Comparison of ENCODE assay signal across 13 mouse cellular contexts in the genomic region with DNA sequence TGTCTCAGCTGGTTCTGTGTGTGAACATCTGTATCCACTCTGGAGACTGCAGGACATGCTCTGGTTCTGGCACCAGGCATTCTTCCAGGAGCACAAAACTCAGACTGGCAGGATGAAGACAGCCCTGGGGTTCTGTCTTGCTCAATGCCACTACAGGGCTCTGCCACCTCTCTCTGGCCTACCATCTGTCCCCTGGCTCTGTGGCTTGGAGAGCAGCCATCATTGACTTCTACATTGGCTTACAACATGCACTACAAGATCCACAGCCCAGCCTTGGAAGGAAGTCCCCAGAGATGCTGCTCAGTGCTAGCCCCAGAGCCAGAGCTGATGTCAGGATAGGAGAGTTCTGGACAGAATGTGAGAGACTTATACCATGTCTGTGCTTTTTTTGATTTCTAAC.
A peak's percentile ranks its signal among the peaks of the same experiment; 100 is the strongest.
DNase-seq lines count a peak whose midpoint lies in the region; ATAC-seq and TF ChIP-seq lines count a peak whose summit lies in the region.
"Had no signal": no experiment of that assay in that cellular context is flagged by ENCODE, and none has a peak within 500 bp of the region (broad histone marks: within the 10 kb centered on the region; RNA-seq: fewer than 3 reads in every experiment).

No protein-coding gene starts in this region.

- peak; percentile 82 for ATAC-seq in megakaryocyte progenitor cell, adult 5-6 weeks (replicated peaks; ENCODE audit: poor library complexity)
- ATAC-seq in midbrain, embryonic 16.5 days: no peak
- no peak for ATAC-seq in CD4-positive, CD25-positive, alpha-beta regulatory T cell, adult 4 months
- ATAC-seq: liver, postnatal 0 days had no signal

- H3K4me2 ChIP-seq in midbrain, embryonic 16.5 days (ENCODE audit: low read length): no peak overlapping the region

- no peak overlapping the region for H3K27ac ChIP-seq in kidney, adult 2 months (ENCODE audit: insufficient read depth, low read depth, low read length)
- no peak overlapping the region for H3K27ac ChIP-seq in midbrain, embryonic 16.5 days (ENCODE audit: low read length)
- H3K27ac ChIP-seq: hindbrain, embryonic 10.5 days had no signal

- H3K9me3 ChIP-seq in midbrain, embryonic 16.5 days (replicated peaks; ENCODE audit: control insufficient read depth, low read length, poor library complexity, severe bottlenecking): no peaks in the 10 kb centered on the region

- H3K27me3 ChIP-seq in kidney, adult 2 months (replicated peaks; ENCODE audit: control insufficient read depth, insufficient read depth, low read length): no peaks in the 10 kb centered on the region
- no peaks in the 10 kb centered on the region for H3K27me3 ChIP-seq in midbrain, embryonic 16.5 days (ENCODE audit: control insufficient read depth, insufficient read depth, low read depth, low read length)

- peaks cover 4% of the 10 kb centered on the region; the same call in 1 of the 2 replicates for H3K4me1 ChIP-seq in kidney, adult 2 months (ENCODE audit: control insufficient read depth, insufficient read depth, low read length)
- no peaks in the 10 kb centered on the region for H3K4me1 ChIP-seq in midbrain, embryonic 16.5 days (ENCODE audit: control insufficient read depth, insufficient read depth, low read length)

- H3K4me3 ChIP-seq in kidney, adult 2 months (ENCODE audit: insufficient read depth, low read depth, low read length): no peak overlapping the region
- no peak overlapping the region for H3K4me3 ChIP-seq in midbrain, embryonic 16.5 days (ENCODE audit: low read depth, low read length)
- H3K4me3 ChIP-seq: hindbrain, embryonic 10.5 days had no signal

- DNase-seq in kidney, adult 2 months: peak; percentile 10
- DNase-seq in kidney, postnatal 25 days: no peak
- DNase-seq in cerebellum, adult 11 months: peak; percentile 70
- peak; percentile 59 for DNase-seq in fat pad, adult 2 months (ENCODE audit: extremely low read depth, low read depth, low spot score)
- no peak for DNase-seq in frontal cortex, postnatal 36 days (ENCODE audit: low spot score in 2 of 2)
- DNase-seq: kidney, adult 18-20 months; liver, postnatal 0 days; right cerebral cortex, adult 18-20 months; thymus, adult 18-20 months had no signal

- no peaks in the 10 kb centered on the region for H3K36me3 ChIP-seq in kidney, adult 2 months (ENCODE audit: control insufficient read depth, insufficient read depth, low read length)
- H3K36me3 ChIP-seq in midbrain, embryonic 16.5 days (ENCODE audit: control insufficient read depth, insufficient read depth, low read length): no peaks in the 10 kb centered on the region
- H3K36me3 ChIP-seq: hindbrain, embryonic 10.5 days had no signal

- no peak for TF ChIP-seq CTCF in kidney, adult 2 months (conservative IDR thresholded peaks at IDR 0.05; ENCODE audit: insufficient read depth, insufficient read length, low read depth, low read length)

- H3K9ac ChIP-seq in midbrain, embryonic 16.5 days (ENCODE audit: low read depth, low read length): no peak overlapping the region
- H3K9ac ChIP-seq: liver, postnatal 0 days had no signal

- TF ChIP-seq POLR2A in kidney, adult 2 months (IDR thresholded peaks at IDR 0.05; ENCODE audit: low read depth, low read length): no peak

Comparison
In these comparisons a context has a peak if more than half of its experiments do, and no peak if none do; other contexts are left out.
1. DNase-seq: peak in kidney, adult 2 months (single experiment), cerebellum, adult 11 months (single experiment) and fat pad, adult 2 months (single experiment); none in kidney, postnatal 25 days (0 of 2) and frontal cortex, postnatal 36 days (0 of 2).